Mouse (Mus musculus) spleen, adult 18-20 months (tissue): ENCODE results near the gene Mapk1ip1l.
A peak's percentile ranks its signal among the peaks of the same experiment; 100 is the strongest.

ENCODE experiments used
- DNase-seq, 2 experiments: peaks; one replicate each; pipeline ENCODE4 v3.0.0; 2022; ENCODE audit warnings: mixed read lengths in 2 of 2

Mapk1ip1l gene

GRCm38 (mm10) chr14:47364742-47365449, 66.8 kb downstream of the Mapk1ip1l start:
- peak in 1 of 2 experiments; percentile 17 for DNase-seq

- DNase-seq, result no peak
These were observed 68.8 kb downstream of the Mapk1ip1l start for GRCm38 (mm10) chr14:47366881-47367321.

GRCm38 (mm10) chr14:47367461-47367860, 69.4 kb downstream of the Mapk1ip1l start, which contains the start of gene Lgals3:
Gene Lgals3 (plus strand): TSS chr14:47367751.
- no peak for DNase-seq

GRCm38 (mm10) chr14:47369741-47370140, 71.7 kb downstream of the Mapk1ip1l start:
- DNase-seq, result no peak

- no peak for DNase-seq
These were observed 72.7 kb downstream of the Mapk1ip1l start for GRCm38 (mm10) chr14:47370790-47371189.

GRCm38 (mm10) chr14:47371689-47372088, 73.6 kb downstream of the Mapk1ip1l start:
- DNase-seq, result no peak
